Mouse (Mus musculus): Measurements from ENCODE around the gene Mrps18b. TPM values are rescaled to one million over a fixed set of nuclear protein-coding genes. Genes with fewer than 3 reads are reported as not detected.

Mrps18b gene
- total RNA-seq, 2 experiments from 2014 or later = 52.8 to 56.2 TPM

GRCm38 (mm10) chr17:35919060-35919715, 3.0 kb upstream of the Mrps18b start:
- DNase-seq = peak; percentile 97
- intact Hi-C loops (cut with DNase I) = no loop called here

- intact Hi-C loops (cut with DNase I) = no loop called here
These were observed 2.3 kb upstream of the Mrps18b start for GRCm38 (mm10) chr17:35918276-35919059.

GRCm38 (mm10) chr17:35917463-35918251, 1.5 kb upstream of the Mrps18b start:
- DNase-seq = peak; percentile 65 to 79
- intact Hi-C loops (cut with DNase I) = loop anchor here (2.0 kb wide), 1 partner anchor 81 kb away; no protein-coding TSS in a partner anchor

More at GRCm38 (mm10) chr17:35918276-35919059, 2.3 kb upstream of the Mrps18b start:
- DNase-seq = peak; percentile 58 to 70

- peak in 1 of 2 experiments; percentile 58 for DNase-seq
These were observed 914 bp upstream of the Mrps18b start for GRCm38 (mm10) chr17:35917143-35917462.

GRCm38 (mm10) chr17:35915538-35916296, 472 bp downstream of the Mrps18b start:
- DNase-seq = no peak
- intact Hi-C loops (cut with DNase I) = loop anchor here (2.0 kb wide), 1 partner anchor 79 kb away; no protein-coding TSS in a partner anchor

More at GRCm38 (mm10) chr17:35917143-35917462, 914 bp upstream of the Mrps18b start:
- intact Hi-C loops (cut with DNase I) = loop anchor here (2.0 kb wide), 1 partner anchor 80 kb away; no protein-coding TSS in a partner anchor

- intact Hi-C loops (cut with DNase I) = no loop called here
- no peak for DNase-seq
These were observed 1.2 kb downstream of the Mrps18b start for GRCm38 (mm10) chr17:35914975-35915374.

GRCm38 (mm10) chr17:35909919-35910369, 6.2 kb downstream of the Mrps18b start, which contains the start of gene Atat1:
Gene Atat1 (minus strand): TSS chr17:35910075.
- DNase-seq = peak; percentile 95 to 98
- intact Hi-C loops (cut with DNase I) = loop anchor here (2.0 to 5.0 kb wide), 2 partner anchors 79 to 173 kb away; no protein-coding TSS in a partner anchor

- intact Hi-C loops (cut with DNase I) = loop anchor here (2.0 to 5.0 kb wide), 2 partner anchors 79 to 172 kb away; no protein-coding TSS in a partner anchor
- DNase-seq = no peak
These were observed 6.8 kb downstream of the Mrps18b start for GRCm38 (mm10) chr17:35909186-35909918.

- intact Hi-C loops (cut with DNase I) = loop anchor here (2.0 to 5.0 kb wide), 2 partner anchors 77 to 170 kb away; no protein-coding TSS in a partner anchor
- DNase-seq = no peak
These were observed 8.6 kb downstream of the Mrps18b start for GRCm38 (mm10) chr17:35907609-35908008.

GRCm38 (mm10) chr17:35905587-35905986, 10.6 kb downstream of the Mrps18b start:
- no peak for DNase-seq
- intact Hi-C loops (cut with DNase I) = loop anchor here (5.0 kb wide), 1 partner anchor 168 kb away; no protein-coding TSS in a partner anchor

- intact Hi-C loops (cut with DNase I) = no loop called here
- no peak for DNase-seq
These were observed 12.2 kb downstream of the Mrps18b start for GRCm38 (mm10) chr17:35903992-35904355.

- DNase-seq = peak; percentile 78 to 79
- intact Hi-C loops (cut with DNase I) = no loop called here
These were observed 12.7 kb downstream of the Mrps18b start for GRCm38 (mm10) chr17:35903343-35903991.

- no peak for DNase-seq
- intact Hi-C loops (cut with DNase I) = no loop called here
These were observed 15.6 kb downstream of the Mrps18b start for GRCm38 (mm10) chr17:35900636-35901035.

- no peak for DNase-seq
- intact Hi-C loops (cut with DNase I) = loop anchor here (2.0 kb wide), 1 partner anchor 17 kb away; no protein-coding TSS in a partner anchor
These were observed 18.3 kb downstream of the Mrps18b start for GRCm38 (mm10) chr17:35897644-35898573.

GRCm38 (mm10) chr17:35896781-35897643, 19.2 kb downstream of the Mrps18b start, which contains the start of gene 2310061I04Rik:
Gene 2310061I04Rik (minus strand): TSS chr17:35897431.
- intact Hi-C loops (cut with DNase I) = loop anchor here (2.0 kb wide), 1 partner anchor 16 kb away; no protein-coding TSS in a partner anchor

GRCm38 (mm10) chr17:35887725-35888124, 28.5 kb downstream of the Mrps18b start:
- intact Hi-C loops (cut with DNase I) = no loop called here
- no peak for DNase-seq

More at GRCm38 (mm10) chr17:35896781-35897643, 19.2 kb downstream of the Mrps18b start, which contains the start of gene 2310061I04Rik:
- DNase-seq = peak; percentile 94

Measured in heart, postnatal 10 days (tissue).